Mouse (Mus musculus) intestine, embryonic 14.5 days (tissue): ENCODE data around the gene Pirb. TPM values are rescaled to one million over a fixed set of nuclear protein-coding genes. Genes with fewer than 3 reads are reported as not detected.

Source experiments
- ATAC-seq: fragments of 200-750 bp; cut with Nextera tagmentation; replicated peaks from 2 replicates; pipeline ENCODE4 v1.8.0; 2017; ENCODE audit warnings: low read depth, moderate number of reproducible peaks, moderate TSS enrichment, moderate library complexity; ENCODE audit not compliant: low FRiP score, low TSS enrichment
- DNase-seq: peaks from one replicate; pipeline ENCODE4 v3.0.0-alpha.2; 2018; ENCODE audit warnings: low spot score
- H3K27ac ChIP-seq: fragments of 300-500 bp; sonication (generic); 2 replicates; pipeline ENCODE4 v1.5.1; 2014; ENCODE audit warnings: low read depth, mild to moderate bottlenecking, control low read depth
- H3K27me3 ChIP-seq: fragments of 300-500 bp; sonication (generic); replicated peaks from 2 replicates; pipeline ENCODE4 v1.6.1; 2014; ENCODE audit warnings: low read length, control low read depth; ENCODE audit not compliant: control insufficient read depth, insufficient read depth
- H3K36me3 ChIP-seq: fragments of 300-500 bp; sonication (generic); 2 replicates; pipeline ENCODE4 v1.6.1; 2014; ENCODE audit warnings: low read length, control low read depth; ENCODE audit not compliant: control insufficient read depth, insufficient read depth
- H3K4me1 ChIP-seq: fragments of 300-500 bp; sonication (generic); replicated peaks from 2 replicates; pipeline ENCODE4 v1.6.1; 2014; ENCODE audit warnings: low read length, control low read depth, mixed read lengths; ENCODE audit not compliant: control insufficient read depth, insufficient read depth
- H3K4me2 ChIP-seq: fragments of 300-500 bp; sonication (generic); 2 replicates; pipeline ENCODE4 v1.6.1; 2014; ENCODE audit warnings: low read length
- H3K4me3 ChIP-seq: fragments of 300-500 bp; sonication (generic); 2 replicates; pipeline ENCODE4 v1.5.1; 2014; ENCODE audit warnings: low read depth, low read length, control low read depth, mixed read lengths
- H3K9ac ChIP-seq: fragments of 300-500 bp; sonication (generic); 2 replicates; pipeline ENCODE4 v1.6.1; 2014; ENCODE audit warnings: mild to moderate bottlenecking, low read length
- H3K9me3 ChIP-seq: fragments of 300-500 bp; sonication (generic); 2 replicates; pipeline ENCODE4 v1.6.1; 2016; ENCODE audit warnings: low read length, control low read depth; ENCODE audit not compliant: control insufficient read depth
- WGBS: fragments of 180-500 bp; shearing (Covaris S2); extraction: QIAGEN DNeasy Blood & Tissue Kit; methylation state at CpG from one replicate; pipeline ENCODE4 v1.1.7; 2014; 5-methylcytosine and 5-hydroxymethylcytosine counted together
- polyA plus RNA-seq: library from polyadenylated mRNA; unstranded; fragments of >200 nt; fragmentation: Nextera tagmentation; extraction: Ambion mirVana; gene quantifications from 2 replicates; pipeline ENCODE4 v1.2.1, GENCODE M21; 2014

Gene Pirb
- polyA plus RNA-seq, 1 experiment from 2014 or later: 0.81 TPM

GRCm38 (mm10) chr7:3683908-3684550 lies 36.2 kb downstream of the Pirb start:
- no peaks in the 10 kb centered on the region for H3K9me3 ChIP-seq
- no peak for ATAC-seq
- H3K4me2 ChIP-seq: no peak overlapping the region
- no peaks in the 10 kb centered on the region for H3K4me1 ChIP-seq
- peaks cover 52% of the 10 kb centered on the region for H3K36me3 ChIP-seq
- WGBS: 84% methylated on average over 10 of the region's 10 CpGs
- no peak overlapping the region for H3K9ac ChIP-seq
- no peak for DNase-seq
- no peak overlapping the region for H3K4me3 ChIP-seq
- H3K27me3 ChIP-seq: no peaks in the 10 kb centered on the region
- no peak overlapping the region for H3K27ac ChIP-seq

GRCm38 (mm10) chr7:3677342-3677741 lies 42.8 kb downstream of the Pirb start, which contains the start of gene Tmc4:
Gene Tmc4 (minus strand): TSS chr7:3677553.
- Histone ChIP-seq H3K27me3 (no peaks in the 10 kb centered on the region), H3K4me3 (peak within 1 kb of the TSS; percentile 31), H3K4me2 (peak within 1 kb of the TSS; percentile 31), H3K9me3 (no peaks in the 10 kb centered on the region), H3K36me3 (peaks cover 23% of the 10 kb centered on the region), H3K4me1 (no peaks in the 10 kb centered on the region), H3K9ac (peak within 1 kb of the TSS; percentile 44), H3K27ac (no peak within 1 kb of the TSS)
- DNase-seq (peak; percentile 63), ATAC-seq (peak; percentile 77)
- WGBS: 37% methylated on average over 9 of the region's 9 CpGs

- H3K4me3 ChIP-seq: peak overlapping the region; percentile 31
- H3K9me3 ChIP-seq: no peaks in the 10 kb centered on the region
- no peaks in the 10 kb centered on the region for H3K4me1 ChIP-seq
- peak overlapping the region; percentile 44 for H3K9ac ChIP-seq
- DNase-seq: no peak
- H3K27ac ChIP-seq: no peak overlapping the region
- H3K4me2 ChIP-seq: peak overlapping the region; percentile 31
- peaks cover 20% of the 10 kb centered on the region for H3K36me3 ChIP-seq
- H3K27me3 ChIP-seq: no peaks in the 10 kb centered on the region
- WGBS: 82% methylated on average over 12 of the region's 12 CpGs
- ATAC-seq: no peak
These were observed 43.8 kb downstream of the Pirb start for GRCm38 (mm10) chr7:3676371-3676770.

- Histone ChIP-seq H3K27me3 (no peaks in the 10 kb centered on the region), H3K4me3 (no peak overlapping the region), H3K4me2 (no peak overlapping the region), H3K9ac (no peak overlapping the region), H3K27ac (no peak overlapping the region), H3K36me3 (peaks cover 16% of the 10 kb centered on the region), H3K9me3 (no peaks in the 10 kb centered on the region), H3K4me1 (no peaks in the 10 kb centered on the region)
- ATAC-seq (no peak), DNase-seq (no peak)
- WGBS: 82% methylated on average over 3 of the region's 3 CpGs
These were observed 45.0 kb downstream of the Pirb start for GRCm38 (mm10) chr7:3675228-3675548.

- peak; percentile 83 for DNase-seq
- H3K36me3 ChIP-seq: peaks cover 16% of the 10 kb centered on the region
- H3K4me1 ChIP-seq: no peaks in the 10 kb centered on the region
- no peak overlapping the region for H3K4me2 ChIP-seq
- 71% methylated on average over 10 of the region's 10 CpGs for WGBS
- no peaks in the 10 kb centered on the region for H3K9me3 ChIP-seq
- peak; percentile 68 for ATAC-seq
- no peak overlapping the region for H3K4me3 ChIP-seq
- H3K27ac ChIP-seq: no peak overlapping the region
- H3K27me3 ChIP-seq: no peaks in the 10 kb centered on the region
- no peak overlapping the region for H3K9ac ChIP-seq
These were observed 45.5 kb downstream of the Pirb start for GRCm38 (mm10) chr7:3674507-3675227.

- H3K9me3 ChIP-seq: no peaks in the 10 kb centered on the region
- H3K27me3 ChIP-seq: no peaks in the 10 kb centered on the region
- peak overlapping the region; percentile 33 for H3K4me2 ChIP-seq
- H3K27ac ChIP-seq: peak overlapping the region; percentile 14; the same call in 1 of the 2 replicates
- H3K9ac ChIP-seq: peak overlapping the region; percentile 12; the same call in 1 of the 2 replicates
- DNase-seq: peak; percentile 58
- peaks cover 12% of the 10 kb centered on the region for H3K4me1 ChIP-seq
- H3K36me3 ChIP-seq: peaks cover 14% of the 10 kb centered on the region
- ATAC-seq: 0 out of 2 replicates have a peak, but pooled peaks have one; percentile 17
- 13% methylated on average over 14 of the region's 14 CpGs for WGBS
- H3K4me3 ChIP-seq: peak overlapping the region; percentile 16; the same call in 1 of the 2 replicates
These were observed 53.2 kb downstream of the Pirb start for GRCm38 (mm10) chr7:3666921-3667391.

- no peaks in the 10 kb centered on the region for H3K27me3 ChIP-seq
- H3K4me2 ChIP-seq: peak within 1 kb of the TSS; percentile 57
- no peaks in the 10 kb centered on the region for H3K9me3 ChIP-seq
- DNase-seq (peak; percentile 95), ATAC-seq (peak; percentile 96)
- peaks cover 12% of the 10 kb centered on the region for H3K4me1 ChIP-seq
- peak within 1 kb of the TSS; percentile 79 for H3K9ac ChIP-seq
- peaks cover 29% of the 10 kb centered on the region for H3K36me3 ChIP-seq
- peak within 1 kb of the TSS; percentile 76 for H3K4me3 ChIP-seq
- peak within 1 kb of the TSS; percentile 85 for H3K27ac ChIP-seq
- 3% methylated on average over 45 of the region's 45 CpGs for WGBS
These were observed 54.7 kb downstream of the Pirb start, which contains the start of gene Leng1 for GRCm38 (mm10) chr7:3665215-3666114. Gene Leng1 (minus strand): TSS chr7:3665840.

GRCm38 (mm10) chr7:3664524-3665214 lies 55.5 kb downstream of the Pirb start:
- DNase-seq (no peak), ATAC-seq (peak; percentile 41; the same call in 1 of the 2 replicates)
- 28% methylated on average over 15 of the region's 15 CpGs for WGBS
- Histone ChIP-seq H3K4me1 (peaks cover 12% of the 10 kb centered on the region), H3K27me3 (no peaks in the 10 kb centered on the region), H3K4me2 (peak overlapping the region; percentile 57), H3K9ac (peak overlapping the region; percentile 79), H3K36me3 (peaks cover 37% of the 10 kb centered on the region), H3K4me3 (peak overlapping the region; percentile 76), H3K27ac (peak overlapping the region; percentile 85), H3K9me3 (no peaks in the 10 kb centered on the region)
